Mouse (Mus musculus): ENCODE results near the gene Tinagl1. TPM values are rescaled to one million over a fixed set of nuclear protein-coding genes. Genes with fewer than 3 reads are reported as not detected.
A peak's percentile ranks its signal among the peaks of the same experiment; 100 is the strongest.

The Tinagl1 gene
- polyA plus RNA-seq, 1 experiment = 1.6 TPM

DNA sequence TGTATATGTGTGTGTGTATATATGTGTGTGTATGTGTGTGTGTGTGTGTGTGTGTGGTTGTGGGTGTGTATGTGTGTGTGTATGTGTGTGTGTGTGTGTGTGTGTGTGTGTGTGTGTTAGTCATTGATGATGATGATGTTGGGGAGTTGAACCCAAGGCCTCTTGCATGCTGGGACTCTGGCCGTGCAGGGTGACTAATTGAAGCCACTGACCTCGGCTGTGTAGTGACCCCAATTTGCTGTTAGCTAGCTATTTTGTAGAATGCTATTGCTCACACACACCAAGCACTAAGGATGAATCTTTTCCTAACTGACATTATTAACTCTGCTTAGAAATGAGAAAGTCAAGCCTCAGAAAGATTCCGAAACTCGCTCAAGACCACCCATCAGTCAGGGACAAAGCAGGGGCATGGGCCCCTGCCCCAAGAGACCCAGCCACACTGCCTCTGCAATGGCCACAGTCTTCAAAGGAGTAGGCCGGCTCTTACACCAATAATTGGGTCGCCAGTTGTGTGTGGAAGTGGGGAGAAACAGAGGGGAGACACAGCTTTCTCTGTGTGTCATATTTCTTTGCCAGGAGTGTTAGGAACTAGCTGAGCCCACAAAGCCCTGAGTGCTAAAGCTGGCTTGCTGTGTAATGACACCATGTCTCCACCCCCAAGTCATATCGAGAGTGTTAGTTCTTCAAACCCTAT lies 6.1 kb upstream of the Tinagl1 start:
- H3K4me2 ChIP-seq (ENCODE audit: low read depth) = no peak overlapping the region
- H3K36me3 ChIP-seq (ENCODE audit: control insufficient read depth, insufficient read depth) = no peaks in the 10 kb centered on the region
- no peak overlapping the region for H3ac ChIP-seq (ENCODE audit: control insufficient read depth, insufficient read length)
- no peak overlapping the region for H3K4me3 ChIP-seq
- H3K27me3 ChIP-seq (ENCODE audit: control insufficient read depth, insufficient read depth, insufficient read length) = no peaks in the 10 kb centered on the region
- TF ChIP-seq REST (IDR thresholded peaks at IDR 0.05; ENCODE audit: insufficient read depth, insufficient read length) (no peak), POLR2A (IDR thresholded peaks at IDR 0.05; ENCODE audit: insufficient read length, low read depth) (no peak), TCF12 (IDR thresholded peaks at IDR 0.05; ENCODE audit: insufficient read depth, poor library complexity, severe bottlenecking) (no peak), MYOG (IDR thresholded peaks at IDR 0.05; ENCODE audit: control insufficient read depth in 1 of 3, insufficient read depth in 1 of 3, insufficient read length in 2 of 3, low read depth in 2 of 3) (no peak), USF1 (IDR thresholded peaks at IDR 0.05; ENCODE audit: low read depth) (no peak), E2F4 (IDR thresholded peaks at IDR 0.05; ENCODE audit: insufficient read depth) (no peak), MAX (IDR thresholded peaks at IDR 0.05; ENCODE audit: low read depth) (no peak), SRF (IDR thresholded peaks at IDR 0.05; ENCODE audit: control insufficient read depth, insufficient read length, low read depth) (no peak), TCF3 (IDR thresholded peaks at IDR 0.05; ENCODE audit: insufficient read length, low read depth) (no peak), POLR2AphosphoS2 (IDR thresholded peaks at IDR 0.05; ENCODE audit: insufficient read length, low read depth) (no peak), CEBPB (IDR thresholded peaks at IDR 0.05; ENCODE audit: insufficient read depth, poor library complexity, severe bottlenecking) (no peak), MYOD1 (IDR thresholded peaks at IDR 0.05; ENCODE audit: control insufficient read depth in 1 of 3, insufficient read length in 2 of 3, low read depth in 2 of 3) (no peak)
- H3K79me2 ChIP-seq (ENCODE audit: control insufficient read depth, insufficient read depth) = no peaks in the 10 kb centered on the region

- TF ChIP-seq POLR2AphosphoS2 (IDR thresholded peaks at IDR 0.05; ENCODE audit: insufficient read length, low read depth) = no peak
- no peak for TF ChIP-seq SRF (IDR thresholded peaks at IDR 0.05; ENCODE audit: control insufficient read depth, insufficient read length, low read depth)
- TF ChIP-seq MAX (IDR thresholded peaks at IDR 0.05; ENCODE audit: low read depth) = no peak
- TF ChIP-seq TCF12 (IDR thresholded peaks at IDR 0.05; ENCODE audit: insufficient read depth, poor library complexity, severe bottlenecking) = no peak
- TF ChIP-seq E2F4 (IDR thresholded peaks at IDR 0.05; ENCODE audit: insufficient read depth) = no peak
- no peak for TF ChIP-seq USF1 (IDR thresholded peaks at IDR 0.05; ENCODE audit: low read depth)
- TF ChIP-seq MYOG (IDR thresholded peaks at IDR 0.05; ENCODE audit: control insufficient read depth in 1 of 3, insufficient read depth in 1 of 3, insufficient read length in 2 of 3, low read depth in 2 of 3) = no peak
- Histone ChIP-seq H3K4me2 (ENCODE audit: low read depth) (no peak overlapping the region), H3K4me3 (no peak overlapping the region), H3K36me3 (ENCODE audit: control insufficient read depth, insufficient read depth) (no peaks in the 10 kb centered on the region), H3K79me2 (ENCODE audit: control insufficient read depth, insufficient read depth) (no peaks in the 10 kb centered on the region), H3ac (ENCODE audit: control insufficient read depth, insufficient read length) (no peak overlapping the region), H3K27me3 (ENCODE audit: control insufficient read depth, insufficient read depth, insufficient read length) (no peaks in the 10 kb centered on the region)
Observed at GRCm38 (mm10) chr4:130179876-130180275, 5.0 kb upstream of the Tinagl1 start.

DNA sequence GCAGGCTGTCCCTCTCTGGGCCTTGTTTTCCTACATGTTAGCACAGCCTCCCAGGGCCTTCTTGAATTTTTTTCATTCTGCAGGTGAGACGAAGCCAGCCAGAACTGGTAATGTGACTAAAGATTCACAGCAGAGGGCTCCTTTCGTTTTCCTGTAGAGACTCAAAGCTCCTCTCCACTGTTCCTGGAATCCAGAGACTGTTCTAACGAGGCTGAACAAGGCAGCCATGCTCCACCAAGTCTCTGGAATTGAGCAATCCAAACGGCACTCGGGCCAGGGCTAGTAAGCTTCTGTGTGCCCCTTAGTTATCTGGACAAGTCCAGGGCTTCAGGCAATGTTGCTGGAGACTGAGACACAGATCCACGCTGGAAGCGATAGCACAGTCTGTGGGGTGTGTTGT lies 2.6 kb upstream of the Tinagl1 start:
- Histone ChIP-seq H3K79me2 (ENCODE audit: control insufficient read depth, insufficient read depth) (no peaks in the 10 kb centered on the region), H3K4me3 (no peak overlapping the region), H3ac (ENCODE audit: control insufficient read depth, insufficient read length) (no peak overlapping the region), H3K4me2 (ENCODE audit: low read depth) (no peak overlapping the region), H3K27me3 (ENCODE audit: control insufficient read depth, insufficient read depth, insufficient read length) (no peaks in the 10 kb centered on the region), H3K36me3 (ENCODE audit: control insufficient read depth, insufficient read depth) (no peaks in the 10 kb centered on the region)
- TF ChIP-seq POLR2AphosphoS2 (IDR thresholded peaks at IDR 0.05; ENCODE audit: insufficient read length, low read depth) (no peak), POLR2A (IDR thresholded peaks at IDR 0.05; ENCODE audit: insufficient read length, low read depth) (no peak), E2F4 (IDR thresholded peaks at IDR 0.05; ENCODE audit: insufficient read depth) (no peak), SRF (IDR thresholded peaks at IDR 0.05; ENCODE audit: control insufficient read depth, insufficient read length, low read depth) (no peak), CEBPB (IDR thresholded peaks at IDR 0.05; ENCODE audit: insufficient read depth, poor library complexity, severe bottlenecking) (no peak), MYOG (IDR thresholded peaks at IDR 0.05; ENCODE audit: control insufficient read depth in 1 of 3, insufficient read depth in 1 of 3, insufficient read length in 2 of 3, low read depth in 2 of 3) (no peak)

GRCm38 (mm10) chr4:130177087-130177486 lies 2.2 kb upstream of the Tinagl1 start:
- Histone ChIP-seq H3K4me2 (ENCODE audit: low read depth) (peak overlapping the region; percentile 24), H3ac (ENCODE audit: control insufficient read depth, insufficient read length) (no peak overlapping the region), H3K27me3 (ENCODE audit: control insufficient read depth, insufficient read depth, insufficient read length) (no peaks in the 10 kb centered on the region), H3K79me2 (ENCODE audit: control insufficient read depth, insufficient read depth) (no peaks in the 10 kb centered on the region), H3K36me3 (ENCODE audit: control insufficient read depth, insufficient read depth) (no peaks in the 10 kb centered on the region), H3K4me3 (no peak overlapping the region)
- TF ChIP-seq SRF (IDR thresholded peaks at IDR 0.05; ENCODE audit: control insufficient read depth, insufficient read length, low read depth) (no peak), REST (IDR thresholded peaks at IDR 0.05; ENCODE audit: insufficient read depth, insufficient read length) (no peak), TCF12 (IDR thresholded peaks at IDR 0.05; ENCODE audit: insufficient read depth, poor library complexity, severe bottlenecking) (no peak), E2F4 (IDR thresholded peaks at IDR 0.05; ENCODE audit: insufficient read depth) (no peak), USF1 (IDR thresholded peaks at IDR 0.05; ENCODE audit: low read depth) (no peak), CEBPB (IDR thresholded peaks at IDR 0.05; ENCODE audit: insufficient read depth, poor library complexity, severe bottlenecking) (no peak), POLR2A (IDR thresholded peaks at IDR 0.05; ENCODE audit: insufficient read length, low read depth) (no peak), MYOD1 (IDR thresholded peaks at IDR 0.05; ENCODE audit: control insufficient read depth in 1 of 3, insufficient read length in 2 of 3, low read depth in 2 of 3) (no peak), MAX (IDR thresholded peaks at IDR 0.05; ENCODE audit: low read depth) (no peak), MYOG (IDR thresholded peaks at IDR 0.05; ENCODE audit: control insufficient read depth in 1 of 3, insufficient read depth in 1 of 3, insufficient read length in 2 of 3, low read depth in 2 of 3) (no peak), POLR2AphosphoS2 (IDR thresholded peaks at IDR 0.05; ENCODE audit: insufficient read length, low read depth) (no peak), TCF3 (IDR thresholded peaks at IDR 0.05; ENCODE audit: insufficient read length, low read depth) (no peak)
